Mouse (Mus musculus): ENCODE data around the gene Nt5c3.
A peak's percentile ranks its signal among the peaks of the same experiment; 100 is the strongest.
"Not testable (repeated sequence)": the region's sequence is repeated elsewhere in the genome, so short reads cannot be mapped to it uniquely, and the experiment has no call there.

Gene Nt5c3

GRCm38 (mm10) chr6:56904330-56904729 is 19.4 kb downstream of the Nt5c3 start:
- no peak for DNase-seq

- DNase-seq, result peak in 1 of 2 experiments; percentile 9
These were observed 19.9 kb downstream of the Nt5c3 start for GRCm38 (mm10) chr6:56903831-56904230.

GRCm38 (mm10) chr6:56902606-56903520 is 20.9 kb downstream of the Nt5c3 start:
- peak in 1 of 2 experiments; percentile 6 for DNase-seq

GRCm38 (mm10) chr6:56901824-56902386 is 21.8 kb downstream of the Nt5c3 start:
- DNase-seq, result peak in 1 of 2 experiments; percentile 10

- no peak for DNase-seq
These were observed 22.4 kb downstream of the Nt5c3 start for GRCm38 (mm10) chr6:56901336-56901735.

GRCm38 (mm10) chr6:56899601-56900000 is 24.1 kb downstream of the Nt5c3 start:
- no peak for DNase-seq

- no peak for DNase-seq
These were observed 33.0 kb downstream of the Nt5c3 start for GRCm38 (mm10) chr6:56890762-56891161.

GRCm38 (mm10) chr6:56888561-56888960 is 35.2 kb downstream of the Nt5c3 start:
- DNase-seq, result no peak

- DNase-seq, result no peak
These were observed 44.3 kb downstream of the Nt5c3 start for GRCm38 (mm10) chr6:56879352-56879955.

- no peak for DNase-seq
These were observed 45.7 kb downstream of the Nt5c3 start for GRCm38 (mm10) chr6:56877985-56878384.

- DNase-seq, result no peak
These were observed 46.9 kb downstream of the Nt5c3 start for GRCm38 (mm10) chr6:56876870-56877269.

GRCm38 (mm10) chr6:56870027-56870426 is 53.7 kb downstream of the Nt5c3 start:
- no peak for DNase-seq

GRCm38 (mm10) chr6:56868565-56868964 is 55.2 kb downstream of the Nt5c3 start:
- no peak for DNase-seq

GRCm38 (mm10) chr6:56866899-56867298 is 56.8 kb downstream of the Nt5c3 start:
- DNase-seq, result not testable (repeated sequence)

- no peak for DNase-seq
These were observed 63.4 kb downstream of the Nt5c3 start for GRCm38 (mm10) chr6:56860205-56860848.

GRCm38 (mm10) chr6:56856748-56857147 is 67.0 kb downstream of the Nt5c3 start:
- no peak for DNase-seq

GRCm38 (mm10) chr6:56854803-56855202 is 68.9 kb downstream of the Nt5c3 start:
- DNase-seq, result no peak

- DNase-seq, result peak in 1 of 2 experiments; percentile 16
These were observed 73.4 kb downstream of the Nt5c3 start for GRCm38 (mm10) chr6:56850315-56850714.

GRCm38 (mm10) chr6:56848974-56849373 is 74.8 kb downstream of the Nt5c3 start:
- no peak for DNase-seq

GRCm38 (mm10) chr6:56844365-56844764 is 79.4 kb downstream of the Nt5c3 start:
- no peak for DNase-seq

- DNase-seq, result peak in 1 of 2 experiments; percentile 9
These were observed 80.5 kb downstream of the Nt5c3 start for GRCm38 (mm10) chr6:56843229-56843628.

GRCm38 (mm10) chr6:56837621-56838020 is 86.1 kb downstream of the Nt5c3 start:
- DNase-seq, result no peak

GRCm38 (mm10) chr6:56837166-56837565 is 86.6 kb downstream of the Nt5c3 start:
- DNase-seq, result no peak
